Mouse (Mus musculus) forebrain, embryonic 11.5 days (tissue): ENCODE measurements around the gene Etv6. TPM values are rescaled to one million over a fixed set of nuclear protein-coding genes. Genes with fewer than 3 reads are reported as not detected.

ENCODE experiments used
- ATAC-seq: fragments of 200-750 bp; cut with Nextera tagmentation; replicated peaks from 2 replicates; pipeline ENCODE4 v1.8.0; 2017; ENCODE audit warnings: moderate TSS enrichment; ENCODE audit not compliant: low FRiP score
- DNase-seq: peaks from one replicate; pipeline ENCODE4 v3.0.0-alpha.2; 2017; ENCODE audit warnings: low spot score
- H3K27ac ChIP-seq: fragments of 300-500 bp; sonication (generic); 2 replicates; pipeline ENCODE4 v1.5.1; 2014; ENCODE audit warnings: low read depth, low read length
- H3K27me3 ChIP-seq: fragments of 300-500 bp; sonication (generic); 2 replicates; pipeline ENCODE4 v1.6.1; 2014; ENCODE audit warnings: mild to moderate bottlenecking, low read length, mixed read lengths; ENCODE audit not compliant: control insufficient read depth, insufficient read depth
- H3K36me3 ChIP-seq: fragments of 300-500 bp; sonication (generic); 2 replicates; pipeline ENCODE4 v1.6.1; 2014; ENCODE audit warnings: mild to moderate bottlenecking, low read length, moderate library complexity, mixed read lengths; ENCODE audit not compliant: control insufficient read depth, insufficient read depth
- H3K4me1 ChIP-seq: fragments of 300-500 bp; sonication (generic); replicated peaks from 2 replicates; pipeline ENCODE4 v1.6.1; 2014; ENCODE audit warnings: low read length, mixed read lengths; ENCODE audit not compliant: control insufficient read depth, insufficient read depth
- H3K4me2 ChIP-seq: fragments of 300-500 bp; sonication (generic); 2 replicates; pipeline ENCODE4 v1.6.1; 2014; ENCODE audit warnings: low read depth, mild to moderate bottlenecking, low read length, moderate library complexity, mixed read lengths; ENCODE audit not compliant: severe bottlenecking
- H3K4me3 ChIP-seq: fragments of 300-500 bp; sonication (generic); 2 replicates; pipeline ENCODE4 v1.5.1; 2014; ENCODE audit warnings: low read depth, low read length
- H3K9ac ChIP-seq: fragments of 300-500 bp; sonication (generic); 2 replicates; pipeline ENCODE4 v1.6.1; 2014; ENCODE audit warnings: low read length
- H3K9me3 ChIP-seq: fragments of 300-500 bp; sonication (generic); 2 replicates; pipeline ENCODE4 v1.6.1; 2016; ENCODE audit warnings: low read length, mixed read lengths; ENCODE audit not compliant: control insufficient read depth
- WGBS: fragments of 180-500 bp; shearing (Covaris S2); extraction: QIAGEN DNeasy Blood & Tissue Kit; methylation state at CpG from one replicate; pipeline ENCODE4 v1.1.7; 2014; 5-methylcytosine and 5-hydroxymethylcytosine counted together
- polyA plus RNA-seq: library from polyadenylated mRNA; unstranded; fragments of >200 nt; fragmentation: Nextera tagmentation; extraction: Ambion mirVana; gene quantifications from 2 replicates; pipeline ENCODE4 v1.2.1, GENCODE M21; 2014

The Etv6 gene
- polyA plus RNA-seq, 1 experiment from 2014 or later = 20.9 TPM

DNA sequence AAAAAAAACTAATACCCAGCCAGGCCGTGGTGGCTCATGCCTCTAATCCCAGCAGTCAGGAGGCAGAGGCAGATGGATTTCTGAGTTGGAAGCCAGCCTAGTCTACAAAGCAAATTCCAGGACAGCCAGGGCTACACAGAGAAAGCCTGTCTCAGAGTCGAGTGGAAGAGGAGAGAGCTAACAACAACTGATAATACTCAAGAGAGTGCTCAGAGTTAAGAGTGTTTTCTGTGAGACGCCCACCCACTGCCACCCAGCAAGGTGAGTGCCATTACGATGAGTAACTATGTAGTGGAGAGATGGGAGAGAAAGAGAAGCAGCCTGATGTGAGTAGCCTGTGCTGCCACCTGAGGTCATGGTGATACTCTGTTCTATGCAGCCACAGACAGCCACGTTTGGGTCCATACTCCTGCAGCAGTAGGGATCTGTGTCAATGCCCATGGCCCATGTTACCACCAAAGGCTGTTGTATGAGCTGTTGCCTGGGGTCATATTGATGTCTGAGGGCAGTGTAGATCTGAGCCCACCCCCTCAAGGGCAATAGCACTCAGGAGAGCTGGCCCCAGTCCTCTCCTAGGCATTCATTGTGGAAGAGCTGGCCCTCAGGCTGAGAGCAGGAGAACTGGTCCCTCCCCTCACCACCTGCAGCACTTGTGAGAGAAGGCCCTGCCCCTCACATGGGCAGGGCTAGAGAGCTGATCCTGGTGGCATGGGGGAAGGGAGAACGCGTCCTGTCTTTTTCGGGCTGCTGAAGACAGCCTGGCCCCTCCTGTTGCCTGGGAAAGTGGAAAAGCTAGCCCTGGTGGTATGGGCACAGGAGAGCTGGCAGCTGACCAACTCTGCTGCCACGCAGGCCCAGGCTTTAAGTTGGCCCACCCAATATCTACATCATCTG lies 258.4 kb downstream of the Etv6 start:
- no peak overlapping the region for H3K9ac ChIP-seq
- no peaks in the 10 kb centered on the region for H3K4me1 ChIP-seq
- H3K4me2 ChIP-seq = no peak overlapping the region
- no peaks in the 10 kb centered on the region for H3K36me3 ChIP-seq
- no peak overlapping the region for H3K27ac ChIP-seq
- no peak overlapping the region for H3K4me3 ChIP-seq
- ATAC-seq (no peak), DNase-seq (no peak)
- WGBS = 44% methylated on average over 9 of the region's 9 CpGs
- no peaks in the 10 kb centered on the region for H3K9me3 ChIP-seq
- no peaks in the 10 kb centered on the region for H3K27me3 ChIP-seq

DNA sequence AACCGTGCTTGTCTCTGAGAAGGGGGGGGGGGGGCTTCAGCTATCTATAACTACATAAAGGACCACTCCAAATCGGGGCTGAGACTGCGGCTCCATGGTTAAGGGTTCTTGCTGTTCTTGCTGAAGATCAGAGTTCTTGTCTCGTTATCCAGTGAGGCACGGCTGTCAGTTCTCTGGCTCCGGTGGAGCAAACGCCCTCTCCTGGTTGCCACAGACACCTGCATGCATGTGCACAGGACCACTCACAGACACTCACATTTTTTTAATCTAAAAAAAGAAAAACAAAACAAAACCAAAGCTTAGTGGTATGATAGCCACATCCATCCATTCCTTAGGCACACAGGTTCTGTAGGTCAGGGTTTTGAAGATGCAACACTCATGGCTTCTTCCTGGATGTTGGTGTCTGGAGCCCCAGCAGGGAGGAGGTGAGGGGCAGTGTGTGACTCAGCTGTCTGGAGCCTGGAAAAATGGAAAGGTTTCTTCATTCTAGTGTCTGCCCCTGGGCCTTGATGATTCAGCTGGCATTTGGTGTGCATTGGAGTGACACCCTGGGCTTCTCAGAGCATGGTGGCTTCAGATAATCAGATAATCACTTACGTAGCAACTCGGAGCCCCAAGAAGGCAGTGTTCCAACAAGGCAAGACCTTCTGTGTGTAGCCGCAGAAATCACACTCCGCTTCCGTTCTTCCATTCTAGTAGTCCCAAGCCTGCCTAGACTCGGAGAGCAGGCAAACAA lies 262.6 kb downstream of the Etv6 start:
- H3K9ac ChIP-seq = no peak overlapping the region
- no peak overlapping the region for H3K4me3 ChIP-seq
- 87% methylated on average over 13 of the region's 13 CpGs for WGBS
- H3K27ac ChIP-seq = no peak overlapping the region
- no peaks in the 10 kb centered on the region for H3K27me3 ChIP-seq
- no peak for DNase-seq
- ATAC-seq = no peak; the same call in 1 of the 2 replicates
- no peaks in the 10 kb centered on the region for H3K36me3 ChIP-seq
- no peaks in the 10 kb centered on the region for H3K9me3 ChIP-seq
- H3K4me1 ChIP-seq = no peaks in the 10 kb centered on the region
- no peak overlapping the region for H3K4me2 ChIP-seq

DNA sequence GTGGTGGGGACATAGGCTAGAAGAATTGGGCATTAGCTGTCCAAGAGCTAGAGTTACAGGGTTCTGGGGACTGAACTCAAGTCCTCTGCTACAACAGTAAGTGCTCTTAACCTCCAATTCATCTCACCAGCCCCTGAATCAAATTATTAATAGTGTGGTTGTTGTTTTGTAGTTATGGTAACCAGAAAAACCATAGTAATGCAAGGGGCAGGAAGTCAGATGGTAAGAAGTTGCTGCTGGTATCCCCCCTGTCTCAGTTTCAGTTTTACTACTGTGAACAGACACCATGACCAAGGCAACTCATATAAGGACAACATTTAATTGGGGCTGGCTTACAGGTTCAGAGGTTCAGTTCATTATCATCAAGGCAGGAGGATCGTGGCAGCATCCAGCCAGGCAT lies 266.5 kb downstream of the Etv6 start:
- ATAC-seq = no peak

DNA sequence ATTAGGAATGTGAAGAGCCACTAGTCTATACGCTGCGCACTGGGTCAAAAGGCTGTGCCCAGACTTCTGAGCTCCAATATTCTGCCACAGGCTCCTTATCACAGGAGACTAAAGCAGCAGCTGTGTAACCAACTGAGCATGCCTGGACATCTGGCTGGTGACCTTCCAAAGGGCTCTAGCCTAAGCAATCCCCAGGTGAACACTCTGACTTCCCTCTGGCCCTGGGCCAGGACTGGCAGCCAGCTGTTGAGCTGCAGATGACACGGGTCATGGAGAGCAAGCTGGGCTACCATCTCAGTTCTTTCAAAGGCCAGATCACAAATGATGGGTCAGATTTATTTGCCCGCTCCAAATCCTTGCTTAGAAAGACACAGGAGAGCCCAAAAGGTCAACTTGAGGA lies 275.8 kb downstream of the Etv6 start:
- 85% methylated on average over 4 of the region's 4 CpGs for WGBS
- Histone ChIP-seq H3K4me1 (no peaks in the 10 kb centered on the region), H3K27ac (no peak overlapping the region), H3K9ac (no peak overlapping the region), H3K36me3 (no peaks in the 10 kb centered on the region), H3K4me2 (no peak overlapping the region), H3K9me3 (no peaks in the 10 kb centered on the region), H3K4me3 (no peak overlapping the region), H3K27me3 (no peaks in the 10 kb centered on the region)
- DNase-seq (no peak), ATAC-seq (no peak)

More for the DNA sequence above, 266.5 kb downstream of the Etv6 start:
- no peaks in the 10 kb centered on the region for H3K9me3 ChIP-seq
- H3K36me3 ChIP-seq = no peaks in the 10 kb centered on the region
- H3K27me3 ChIP-seq = no peaks in the 10 kb centered on the region
- WGBS = 91% methylated on average over 1 of the region's 1 CpGs
- H3K9ac ChIP-seq = no peak overlapping the region
- DNase-seq = no peak
- H3K27ac ChIP-seq = no peak overlapping the region
- H3K4me1 ChIP-seq = no peaks in the 10 kb centered on the region
- no peak overlapping the region for H3K4me3 ChIP-seq
- H3K4me2 ChIP-seq = no peak overlapping the region

DNA sequence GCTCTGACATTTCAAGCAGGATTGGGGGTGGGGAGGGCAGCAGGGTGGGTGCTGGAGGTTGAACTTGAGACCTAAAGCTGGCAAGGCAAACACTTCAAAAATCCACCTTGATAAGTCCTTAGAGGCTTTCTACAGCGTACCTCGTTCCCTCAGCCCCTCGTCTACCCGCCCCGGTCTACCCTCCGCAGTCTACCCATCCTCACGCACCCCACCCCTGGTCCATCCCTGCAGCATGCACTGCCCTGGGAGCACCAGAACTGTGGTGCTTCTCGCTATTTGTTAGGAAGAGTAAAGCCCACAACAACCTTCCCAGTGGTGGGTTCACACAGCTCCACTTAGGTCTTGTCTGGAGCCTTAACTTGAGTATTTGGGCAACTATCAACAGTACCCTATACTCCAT lies 277.1 kb downstream of the Etv6 start:
- Histone ChIP-seq H3K9me3 (no peaks in the 10 kb centered on the region), H3K4me3 (no peak overlapping the region), H3K27me3 (no peaks in the 10 kb centered on the region), H3K36me3 (no peaks in the 10 kb centered on the region), H3K4me1 (no peaks in the 10 kb centered on the region), H3K27ac (no peak overlapping the region), H3K9ac (no peak overlapping the region), H3K4me2 (no peak overlapping the region)
- DNase-seq (no peak), ATAC-seq (no peak)
- WGBS = 89% methylated on average over 8 of the region's 8 CpGs

DNA sequence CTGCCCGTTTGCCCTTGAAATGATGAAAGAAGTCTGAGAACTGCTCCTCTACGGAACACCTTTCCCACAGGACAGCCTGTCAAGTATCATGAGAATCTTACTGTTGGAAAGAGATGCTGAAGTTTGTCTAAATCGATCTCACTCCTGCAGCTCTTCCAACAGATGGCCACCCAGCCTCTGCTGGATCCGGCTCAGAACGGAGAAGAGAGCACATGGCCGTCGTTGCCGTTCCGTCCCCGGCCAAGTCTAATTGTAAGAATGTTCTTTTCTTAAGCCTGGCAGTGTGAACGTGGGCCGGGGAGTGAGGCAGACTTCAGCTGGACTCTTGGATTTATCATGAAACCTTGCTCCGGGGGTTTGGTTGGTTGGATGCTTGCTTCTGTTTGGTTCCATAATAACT lies 281.9 kb downstream of the Etv6 start:
- no peak for ATAC-seq
- WGBS = 91% methylated on average over 13 of the region's 13 CpGs
- DNase-seq = no peak

More for the DNA sequence above, 281.9 kb downstream of the Etv6 start:
- no peak overlapping the region for H3K4me3 ChIP-seq
- no peak overlapping the region for H3K27ac ChIP-seq
- H3K27me3 ChIP-seq = no peaks in the 10 kb centered on the region
- no peaks in the 10 kb centered on the region for H3K4me1 ChIP-seq
- H3K36me3 ChIP-seq = no peaks in the 10 kb centered on the region
- H3K9ac ChIP-seq = no peak overlapping the region
- H3K4me2 ChIP-seq = no peak overlapping the region
- H3K9me3 ChIP-seq = no peaks in the 10 kb centered on the region

Other genes starting within 250 kb of the Etv6 start
- not detected in 2 replicates for gene Kap, start 181.9 kb upstream of the Etv6 start, polyA plus RNA-seq